Mouse (Mus musculus): ENCODE results near the gene Nrp2. TPM values are rescaled to one million over a fixed set of nuclear protein-coding genes. Genes with fewer than 3 reads are reported as not detected.

The Nrp2 gene
- total RNA-seq, 2 experiments from 2014 or later: 25.3 to 28.3 TPM

DNA sequence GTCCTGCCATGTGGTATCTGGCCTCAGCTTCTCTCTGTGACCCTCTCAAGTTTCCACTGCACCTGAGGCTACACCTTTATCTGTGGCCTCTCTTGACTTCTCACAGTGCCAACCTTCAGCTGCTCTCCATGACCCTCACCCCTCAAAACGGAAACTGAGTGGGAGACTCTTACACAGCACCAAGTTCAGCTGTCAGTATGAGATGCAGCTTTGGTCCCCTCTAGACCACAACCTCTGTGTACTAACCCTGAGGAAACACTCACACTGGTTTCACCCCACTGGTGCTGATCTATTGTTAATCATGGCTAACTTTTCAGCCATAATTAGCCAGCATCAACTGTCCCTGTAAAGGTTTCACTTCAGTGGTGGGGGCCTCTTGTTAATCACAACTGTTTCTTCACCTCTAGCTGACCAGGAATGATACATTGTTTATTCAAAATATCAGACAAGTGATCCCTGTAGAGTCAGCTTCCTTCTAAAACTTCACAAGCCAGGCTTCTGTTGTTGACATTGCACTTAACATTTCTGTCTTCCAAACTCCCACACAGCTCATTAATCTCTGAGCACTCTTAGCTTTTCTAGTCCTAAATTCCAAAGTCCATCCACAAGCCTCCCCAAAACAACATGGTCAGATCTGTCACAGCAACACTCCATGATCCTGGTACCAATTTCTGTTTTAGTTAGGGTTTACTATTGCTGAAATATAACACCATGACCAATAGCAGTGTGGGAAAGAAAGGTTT is 131.5 kb downstream of the Nrp2 start:
- DNase-seq: no peak
- intact Hi-C loops (cut with DNase I): no loop called here

DNA sequence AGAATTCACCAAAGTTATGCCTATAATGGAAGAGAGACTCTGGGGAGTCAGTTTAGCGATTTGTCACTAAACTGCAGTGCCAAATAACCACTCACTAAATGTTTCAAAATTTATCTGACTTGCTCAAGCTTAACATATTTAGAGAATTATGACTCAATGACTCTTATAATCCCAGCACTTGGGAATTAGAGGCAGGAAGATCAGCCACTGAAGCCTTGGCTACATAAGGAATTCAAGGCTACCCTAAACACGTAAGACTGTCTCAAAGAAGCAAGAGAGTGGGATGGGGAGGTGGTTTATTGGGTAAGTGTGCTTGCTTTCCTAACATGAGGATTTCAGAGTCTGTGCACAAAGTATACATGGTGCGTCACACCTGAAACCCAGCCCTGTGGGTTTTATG is 135.0 kb downstream of the Nrp2 start:
- intact Hi-C loops (cut with DNase I): no loop called here
- no peak for DNase-seq

DNA sequence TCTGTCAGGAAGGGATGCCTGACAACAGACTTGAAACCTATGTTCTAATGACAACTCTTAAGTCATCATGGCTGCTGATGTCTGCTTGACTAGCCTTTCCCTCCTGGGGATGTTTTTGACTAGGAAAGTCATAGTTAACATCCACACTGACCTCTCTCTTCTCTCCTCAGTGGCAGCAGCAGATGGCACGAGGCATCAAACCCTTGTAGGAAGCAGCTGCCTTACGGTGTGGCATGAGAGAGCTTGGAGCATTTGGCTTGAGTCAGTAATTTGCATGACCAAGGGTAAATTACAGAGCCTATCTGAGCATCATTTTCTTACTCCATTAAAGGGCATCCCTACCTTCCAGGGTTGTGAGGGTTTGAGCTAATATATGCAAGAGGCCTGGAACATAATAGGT is 135.5 kb downstream of the Nrp2 start:
- no peak for DNase-seq
- intact Hi-C loops (cut with DNase I): no loop called here

DNA sequence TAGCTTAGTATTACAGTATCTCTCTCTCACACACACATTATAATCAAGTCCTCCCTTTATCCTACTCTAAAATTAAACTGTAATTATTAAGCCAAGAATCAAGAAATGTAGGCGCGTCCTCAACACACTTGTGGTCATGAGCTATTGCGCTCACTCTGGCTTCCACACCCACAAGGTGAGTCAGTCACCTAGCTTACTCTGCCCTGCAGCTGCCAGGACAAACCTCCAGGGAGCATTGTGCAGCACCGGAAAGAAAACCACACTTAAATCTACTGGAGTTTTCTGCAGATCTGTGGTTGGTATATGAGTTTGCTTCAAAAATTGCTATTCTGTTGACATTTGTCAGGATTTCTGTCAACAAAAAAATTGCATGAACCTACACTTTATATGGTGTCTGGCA is 140.1 kb downstream of the Nrp2 start:
- no peak for DNase-seq
- intact Hi-C loops (cut with DNase I): no loop called here

DNA sequence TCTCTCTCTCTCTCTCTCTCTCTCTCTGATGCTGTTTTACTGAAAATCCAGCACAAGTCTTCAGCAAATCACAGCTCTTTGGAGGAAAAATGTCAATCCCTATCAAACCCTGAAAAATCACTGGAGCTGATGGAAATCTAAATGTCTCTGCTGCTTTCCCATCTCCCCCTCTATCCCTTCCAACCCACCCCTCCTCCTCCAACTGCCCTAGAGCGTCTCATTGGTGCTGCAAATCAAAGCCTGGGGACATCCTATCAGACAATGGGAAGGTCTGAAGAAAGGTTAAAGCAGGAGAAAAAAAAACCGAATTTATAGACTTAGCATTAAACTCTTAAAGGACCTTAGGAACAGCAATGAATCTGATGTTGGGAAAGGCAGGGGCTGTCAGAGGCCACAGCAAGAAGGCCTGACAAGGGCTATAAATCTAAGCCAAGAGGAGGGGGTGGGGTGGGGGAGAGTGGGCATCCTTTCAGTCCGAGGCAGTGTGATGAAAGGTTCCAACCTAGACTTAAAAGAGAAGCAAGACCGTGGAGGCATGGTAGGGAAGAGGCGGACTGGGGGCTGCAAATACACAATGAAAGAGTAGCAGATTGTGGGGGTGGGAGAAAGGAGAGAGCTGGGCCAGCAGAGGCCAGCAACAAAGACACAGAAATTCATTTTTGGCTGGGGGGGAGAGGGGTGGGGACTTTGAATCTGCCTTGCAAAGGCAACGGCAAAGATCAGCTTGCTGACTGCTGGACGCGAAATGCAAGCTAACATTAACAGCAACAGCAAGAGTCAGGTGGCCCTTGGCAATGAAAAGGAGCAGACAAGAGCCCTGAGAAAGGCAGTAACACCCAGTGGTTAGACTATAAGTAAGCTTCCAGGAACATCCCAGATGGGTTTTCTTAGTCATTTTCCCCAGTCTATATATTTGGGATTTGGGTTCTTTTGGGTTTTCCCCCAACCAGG is 148.2 kb downstream of the Nrp2 start:
- no peak for DNase-seq
- intact Hi-C loops (cut with DNase I): no loop called here

DNA sequence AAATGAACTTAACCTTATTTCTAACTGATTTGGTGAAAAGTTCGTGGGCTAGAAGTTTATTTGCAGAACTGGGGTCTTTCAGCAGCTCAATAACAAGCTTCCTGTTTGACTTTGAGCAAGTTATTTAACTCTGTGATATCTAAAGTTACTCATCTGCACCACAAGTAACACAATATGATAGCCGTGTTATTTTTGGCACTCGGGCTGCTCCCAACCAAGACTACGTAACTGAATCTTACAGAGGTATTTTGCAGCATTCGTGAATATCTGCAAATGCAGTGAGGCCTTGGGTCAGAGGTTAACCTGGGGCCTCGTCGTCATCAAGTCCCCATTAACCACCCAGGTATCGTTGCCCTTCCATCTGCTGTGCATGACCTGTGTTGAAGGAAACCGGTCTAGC is 150.3 kb downstream of the Nrp2 start:
- no peak for DNase-seq
- intact Hi-C loops (cut with DNase I): no loop called here

DNA sequence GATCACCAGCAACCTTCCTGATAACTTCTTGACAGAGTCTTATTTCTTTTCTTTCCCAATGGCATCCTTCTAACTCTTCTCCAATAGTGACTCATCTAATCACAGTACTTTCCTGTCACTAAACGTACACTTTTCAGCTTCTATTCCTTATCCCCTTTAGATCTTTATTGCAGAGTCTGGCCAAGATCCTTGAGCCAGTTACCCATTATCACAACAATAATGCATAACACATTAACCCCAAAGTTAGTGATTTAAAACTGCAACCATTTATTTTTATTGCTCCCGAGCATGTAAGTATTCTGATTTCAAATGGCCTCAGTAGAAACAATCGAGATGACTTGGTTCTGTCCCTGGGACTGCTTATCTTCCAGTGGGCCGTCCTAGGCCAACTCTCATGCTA is 150.9 kb downstream of the Nrp2 start:
- intact Hi-C loops (cut with DNase I): no loop called here
- DNase-seq: no peak

DNA sequence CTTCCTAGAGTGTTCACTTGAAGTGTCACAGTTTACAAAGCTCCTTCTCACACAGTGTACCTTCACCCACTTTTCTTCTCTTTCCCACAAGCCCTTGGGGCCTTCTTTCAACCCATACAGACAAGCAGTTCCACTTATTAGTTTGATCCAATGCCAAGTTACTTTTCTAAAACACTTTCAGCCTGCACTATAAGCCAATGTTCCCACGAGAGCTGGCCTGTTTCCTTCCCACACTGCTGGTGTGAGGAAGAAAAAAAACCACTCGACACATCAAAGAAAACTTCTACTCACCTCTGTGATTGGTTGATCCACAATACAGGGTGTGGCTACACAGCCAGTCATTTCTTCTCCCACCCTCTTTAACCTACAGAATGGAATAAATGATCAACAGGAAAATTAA is 156.0 kb downstream of the Nrp2 start:
- intact Hi-C loops (cut with DNase I): no loop called here
- no peak for DNase-seq

DNA sequence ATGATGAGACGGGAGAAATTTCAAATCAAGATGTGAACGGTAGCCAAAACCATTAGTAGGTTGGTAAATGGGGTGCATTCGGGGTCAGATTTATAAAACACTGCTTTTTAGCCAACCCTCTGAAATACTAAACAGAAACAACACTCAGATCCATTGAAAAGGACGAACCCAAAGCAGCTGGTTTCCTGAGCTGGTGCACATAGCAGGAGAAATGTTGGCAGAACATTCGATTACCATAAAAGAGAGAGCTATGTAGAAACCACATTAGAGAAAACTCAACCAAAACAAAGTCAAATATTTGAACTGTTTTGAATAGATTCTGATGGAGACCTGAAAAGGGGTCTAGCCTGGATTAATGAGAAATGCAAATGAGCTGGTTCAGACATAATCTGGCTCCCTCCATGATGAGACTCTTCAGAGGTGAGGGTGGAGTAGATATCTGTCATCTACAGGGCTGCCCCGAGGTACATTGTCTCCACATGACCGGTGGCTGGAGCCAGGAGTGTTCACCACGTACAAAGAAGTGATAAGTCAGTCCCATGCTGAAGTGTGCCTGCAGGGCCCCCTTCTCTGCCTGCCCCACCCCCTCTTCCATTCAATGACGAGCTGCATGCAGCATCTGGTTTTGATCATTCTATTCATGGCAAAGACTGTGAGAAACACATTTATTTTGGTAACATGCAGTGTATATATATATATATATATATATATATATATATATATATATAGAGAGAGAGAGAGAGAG is 156.6 kb downstream of the Nrp2 start:
- DNase-seq: no peak
- intact Hi-C loops (cut with DNase I): no loop called here

DNA sequence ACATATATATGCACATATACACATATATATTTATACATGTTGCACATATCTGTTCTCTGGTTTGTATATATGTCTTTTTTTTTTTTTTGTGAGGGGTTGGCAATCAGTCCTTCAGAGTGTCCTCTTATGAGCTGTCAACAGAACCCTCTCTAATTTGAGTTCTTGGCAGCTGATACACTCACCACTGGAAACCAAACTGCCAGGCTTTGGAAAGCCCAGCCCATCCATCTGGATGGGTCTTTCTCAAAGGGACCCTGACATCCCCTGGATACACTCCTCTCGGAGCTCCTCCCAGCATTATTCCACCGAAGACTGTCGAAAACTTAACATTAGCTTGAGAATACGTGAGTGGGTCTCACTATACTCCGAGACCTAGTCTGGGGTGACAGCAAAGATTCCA is 157.2 kb downstream of the Nrp2 start:
- intact Hi-C loops (cut with DNase I): no loop called here
- no peak for DNase-seq

DNA sequence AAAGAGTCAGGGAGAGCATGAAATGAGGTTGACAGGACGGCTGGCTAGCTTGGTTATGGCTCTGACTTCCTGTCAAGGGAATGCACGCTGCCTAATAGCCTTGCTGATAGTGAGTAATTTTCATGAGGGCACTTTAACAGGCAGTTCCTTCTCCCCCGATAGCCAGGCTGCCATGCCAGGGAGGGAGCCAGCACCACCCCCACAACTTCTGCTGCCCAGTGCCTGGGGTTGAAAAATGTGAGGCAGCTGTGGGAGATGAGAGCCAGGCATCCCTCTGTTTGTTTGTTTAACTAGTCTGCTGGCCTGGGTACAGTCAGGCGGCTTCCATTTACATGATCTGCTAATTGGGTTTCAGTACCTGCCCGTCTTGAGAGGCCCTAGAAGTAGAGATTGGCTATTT is 157.7 kb downstream of the Nrp2 start:
- peak; percentile 14 to 18 for DNase-seq
- intact Hi-C loops (cut with DNase I): no loop called here
